In the genomic region with DNA sequence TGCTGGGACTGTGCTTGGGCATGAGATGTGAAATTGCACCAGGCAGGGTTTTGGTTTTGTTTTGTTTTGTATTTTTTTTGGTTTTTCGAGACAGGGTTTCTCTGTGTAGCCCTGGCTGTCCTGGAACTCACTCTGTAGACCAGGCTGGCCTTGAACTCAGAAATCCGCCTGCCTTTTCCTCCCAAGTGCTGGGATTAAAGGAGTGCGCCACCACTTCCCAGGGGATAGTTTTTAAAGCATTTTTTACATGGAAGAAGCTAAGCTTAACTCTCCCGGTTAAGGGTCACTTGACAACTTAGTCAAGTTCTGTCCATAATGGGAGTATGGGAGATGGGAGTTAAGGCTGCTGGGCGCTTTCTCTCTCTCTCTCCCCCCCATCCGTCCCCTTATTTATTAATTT, we compare ENCODE assay signal across 9 mouse cellular contexts. TPM values are rescaled to one million over a fixed set of nuclear protein-coding genes. Genes with fewer than 3 reads are reported as not detected.
DNase-seq lines count a peak whose midpoint lies in the region; ATAC-seq and TF ChIP-seq lines count a peak whose summit lies in the region.
"Had no signal": no experiment of that assay in that cellular context is flagged by ENCODE, and none has a peak within 500 bp of the region (broad histone marks: within the 10 kb centered on the region; RNA-seq: fewer than 3 reads in every experiment).

No protein-coding gene starts in this region.

- 71% methylated on average over 6 of the region's 6 CpGs for WGBS in kidney, embryonic 15.5 days
- WGBS in kidney, adult 2 months, result 87% methylated on average over 6 of the region's 6 CpGs
- 62% methylated on average over 6 of the region's 6 CpGs for WGBS in embryonic facial prominence, embryonic 13.5 days
- WGBS in intestine, embryonic 16.5 days, result 76% methylated on average over 6 of the region's 6 CpGs
- WGBS in midbrain, embryonic 16.5 days, result 58% methylated on average over 6 of the region's 6 CpGs

- H3K27ac ChIP-seq in kidney, embryonic 15.5 days, result peak overlapping the region; percentile 91; the same call in 1 of the 2 replicates
- H3K27ac ChIP-seq in kidney, adult 2 months (ENCODE audit: insufficient read depth, low read depth, low read length), result no peak overlapping the region
- no peak overlapping the region for H3K27ac ChIP-seq in embryonic facial prominence, embryonic 13.5 days
- no peak overlapping the region for H3K27ac ChIP-seq in intestine, embryonic 16.5 days (ENCODE audit: low read length)
- H3K27ac ChIP-seq in midbrain, embryonic 16.5 days (ENCODE audit: low read length), result peak overlapping the region; percentile 86; the same call in 1 of the 2 replicates

- no peaks in the 10 kb centered on the region for H3K27me3 ChIP-seq in kidney, embryonic 15.5 days
- H3K27me3 ChIP-seq in kidney, adult 2 months (replicated peaks; ENCODE audit: control insufficient read depth, insufficient read depth, low read length), result no peaks in the 10 kb centered on the region
- no peaks in the 10 kb centered on the region for H3K27me3 ChIP-seq in embryonic facial prominence, embryonic 13.5 days
- no peaks in the 10 kb centered on the region for H3K27me3 ChIP-seq in intestine, embryonic 16.5 days (replicated peaks; ENCODE audit: control insufficient read depth, insufficient read depth, low read length)
- no peaks in the 10 kb centered on the region for H3K27me3 ChIP-seq in midbrain, embryonic 16.5 days (ENCODE audit: control insufficient read depth, insufficient read depth, low read depth, low read length)

- ATAC-seq in kidney, embryonic 15.5 days (replicated peaks; ENCODE audit: low FRiP score), result no peak
- no peak for ATAC-seq in embryonic facial prominence, embryonic 13.5 days (ENCODE audit: insufficient number of reproducible peaks, insufficient read depth, low FRiP score, low TSS enrichment, low read depth)
- ATAC-seq in intestine, embryonic 16.5 days, result no peak
- ATAC-seq in midbrain, embryonic 16.5 days, result no peak

- no peaks in the 10 kb centered on the region for H3K36me3 ChIP-seq in kidney, embryonic 15.5 days
- no peaks in the 10 kb centered on the region for H3K36me3 ChIP-seq in kidney, adult 2 months (ENCODE audit: control insufficient read depth, insufficient read depth, low read length)
- H3K36me3 ChIP-seq in embryonic facial prominence, embryonic 13.5 days, result peaks cover 5% of the 10 kb centered on the region
- H3K36me3 ChIP-seq in intestine, embryonic 16.5 days (ENCODE audit: control insufficient read depth, insufficient read depth, low read length), result no peaks in the 10 kb centered on the region
- H3K36me3 ChIP-seq in midbrain, embryonic 16.5 days (ENCODE audit: control insufficient read depth, insufficient read depth, low read length), result no peaks in the 10 kb centered on the region

- no peak for TF ChIP-seq POLR2A in kidney, adult 2 months (IDR thresholded peaks at IDR 0.05; ENCODE audit: low read depth, low read length)

- peak overlapping the region; percentile 87 for H3K4me2 ChIP-seq in kidney, embryonic 15.5 days
- H3K4me2 ChIP-seq in embryonic facial prominence, embryonic 13.5 days, result peak overlapping the region; percentile 88
- no peak overlapping the region for H3K4me2 ChIP-seq in intestine, embryonic 16.5 days (ENCODE audit: low read depth, low read length)
- peak overlapping the region; percentile 73 for H3K4me2 ChIP-seq in midbrain, embryonic 16.5 days (ENCODE audit: low read length)

- DNase-seq in kidney, adult 2 months, result no peak
- no peak for DNase-seq in cerebellum, adult 9-10 months
- no peak for DNase-seq in testis, postnatal 10 days (ENCODE audit: low spot score)
- no peak for DNase-seq in layer of hippocampus, postnatal 36 days

- peaks cover 48% of the 10 kb centered on the region for H3K4me1 ChIP-seq in kidney, embryonic 15.5 days
- peaks cover 25% of the 10 kb centered on the region for H3K4me1 ChIP-seq in kidney, adult 2 months (ENCODE audit: control insufficient read depth, insufficient read depth, low read length)
- H3K4me1 ChIP-seq in embryonic facial prominence, embryonic 13.5 days, result peaks cover 32% of the 10 kb centered on the region
- H3K4me1 ChIP-seq in intestine, embryonic 16.5 days (ENCODE audit: control insufficient read depth, insufficient read depth, low read length), result peaks cover 27% of the 10 kb centered on the region
- H3K4me1 ChIP-seq in midbrain, embryonic 16.5 days (ENCODE audit: control insufficient read depth, insufficient read depth, low read length), result peaks cover 20% of the 10 kb centered on the region

- H3K4me3 ChIP-seq in kidney, embryonic 15.5 days (replicated peaks), result peak overlapping the region; percentile 80
- H3K4me3 ChIP-seq in kidney, adult 2 months (ENCODE audit: insufficient read depth, low read depth, low read length), result no peak overlapping the region
- peak overlapping the region; percentile 88 for H3K4me3 ChIP-seq in embryonic facial prominence, embryonic 13.5 days
- no peak overlapping the region for H3K4me3 ChIP-seq in intestine, embryonic 16.5 days (ENCODE audit: low read length)
- peak overlapping the region; percentile 63 for H3K4me3 ChIP-seq in midbrain, embryonic 16.5 days (ENCODE audit: low read depth, low read length)

- H3K9me3 ChIP-seq in kidney, embryonic 15.5 days (replicated peaks), result no peaks in the 10 kb centered on the region
- no peaks in the 10 kb centered on the region for H3K9me3 ChIP-seq in embryonic facial prominence, embryonic 13.5 days
- no peaks in the 10 kb centered on the region for H3K9me3 ChIP-seq in intestine, embryonic 16.5 days (ENCODE audit: control insufficient read depth, low read length)
- H3K9me3 ChIP-seq in midbrain, embryonic 16.5 days (replicated peaks; ENCODE audit: control insufficient read depth, low read length, poor library complexity, severe bottlenecking), result no peaks in the 10 kb centered on the region

- no peak for TF ChIP-seq CTCF in kidney, adult 2 months (conservative IDR thresholded peaks at IDR 0.05; ENCODE audit: insufficient read depth, insufficient read length, low read depth, low read length)

- H3K9ac ChIP-seq in kidney, embryonic 15.5 days, result peak overlapping the region; percentile 95; the same call in 1 of the 2 replicates
- H3K9ac ChIP-seq in embryonic facial prominence, embryonic 13.5 days, result peak overlapping the region; percentile 98
- H3K9ac ChIP-seq in intestine, embryonic 16.5 days (ENCODE audit: low read depth, low read length), result peak overlapping the region; percentile 99; the same call in 1 of the 2 replicates
- H3K9ac ChIP-seq in midbrain, embryonic 16.5 days (ENCODE audit: low read depth, low read length), result peak overlapping the region; percentile 90; the same call in 1 of the 2 replicates

RNA-seq across cellular contexts. Expression of gene Cers2, which starts 0.5 kb away (rescaled TPM):
- 169 and 181 TPM in 2 replicates for polyA plus RNA-seq in kidney, embryonic 15.5 days (2015; fragmentation: Nextera tagmentation; extraction: Ambion mirVana)
- polyA plus RNA-seq in kidney, adult 2 months (2012; rRNA removed), result 143 and 173 TPM in 2 replicates
- 168 and 170 TPM in 2 replicates for polyA plus RNA-seq in embryonic facial prominence, embryonic 13.5 days (2015; fragmentation: Nextera tagmentation; extraction: Ambion mirVana)
- 165 and 168 TPM in 2 replicates for polyA plus RNA-seq in intestine, embryonic 16.5 days (2015; fragmentation: Nextera tagmentation; extraction: Ambion mirVana)
- 89.6 and 101 TPM in 2 replicates for polyA plus RNA-seq in midbrain, embryonic 16.5 days (2015; fragmentation: Nextera tagmentation; extraction: Ambion mirVana)
- 10 to 100 TPM; 59.4 to 62.9 TPM for total RNA-seq in layer of hippocampus, postnatal 36 days (2021)

RNA-seq across cellular contexts. Expression of gene Anxa9, which starts 7.1 kb away (rescaled TPM):
- 6.2 and 6.5 TPM in 2 replicates for polyA plus RNA-seq in kidney, embryonic 15.5 days (2015; fragmentation: Nextera tagmentation; extraction: Ambion mirVana)
- polyA plus RNA-seq in kidney, adult 2 months (2012; rRNA removed), result 5.6 and 6.3 TPM in 2 replicates
- 1.7 and 2.4 TPM in 2 replicates for polyA plus RNA-seq in embryonic facial prominence, embryonic 13.5 days (2015; fragmentation: Nextera tagmentation; extraction: Ambion mirVana)
- 1.9 and 2.0 TPM in 2 replicates for polyA plus RNA-seq in intestine, embryonic 16.5 days (2015; fragmentation: Nextera tagmentation; extraction: Ambion mirVana)
- polyA plus RNA-seq in midbrain, embryonic 16.5 days (2015; fragmentation: Nextera tagmentation; extraction: Ambion mirVana), result 0.23 and 0.34 TPM in 2 replicates
- total RNA-seq in layer of hippocampus, postnatal 36 days (2021), result 1 to 10 TPM in 1 of 2 experiments, under 1 TPM in 1; 0.94 to 1.4 TPM
- total RNA-seq: gastrocnemius, adult 8-10 months had no signal

RNA-seq across cellular contexts. Expression of gene Prune1, which starts 32.2 kb away (rescaled TPM):
- polyA plus RNA-seq in kidney, embryonic 15.5 days (2015; fragmentation: Nextera tagmentation; extraction: Ambion mirVana), result 21.6 and 22.5 TPM in 2 replicates
- polyA plus RNA-seq in kidney, adult 2 months (2012; rRNA removed), result 25.6 and 27.0 TPM in 2 replicates
- 21.6 and 23.5 TPM in 2 replicates for polyA plus RNA-seq in embryonic facial prominence, embryonic 13.5 days (2015; fragmentation: Nextera tagmentation; extraction: Ambion mirVana)
- 15.0 and 16.1 TPM in 2 replicates for polyA plus RNA-seq in intestine, embryonic 16.5 days (2015; fragmentation: Nextera tagmentation; extraction: Ambion mirVana)
- 81.4 and 84.3 TPM in 2 replicates for polyA plus RNA-seq in midbrain, embryonic 16.5 days (2015; fragmentation: Nextera tagmentation; extraction: Ambion mirVana)
- 10 to 100 TPM; 19.8 to 22.2 TPM for total RNA-seq in layer of hippocampus, postnatal 36 days (2021)

RNA-seq across cellular contexts. Expression of gene Mindy1, which starts 32.9 kb away (rescaled TPM):
- polyA plus RNA-seq in kidney, embryonic 15.5 days (2015; fragmentation: Nextera tagmentation; extraction: Ambion mirVana), result 39.2 and 46.2 TPM in 2 replicates
- polyA plus RNA-seq in kidney, adult 2 months (2012; rRNA removed), result 120 and 155 TPM in 2 replicates
- polyA plus RNA-seq in embryonic facial prominence, embryonic 13.5 days (2015; fragmentation: Nextera tagmentation; extraction: Ambion mirVana), result 41.4 and 42.9 TPM in 2 replicates
- 39.8 and 41.4 TPM in 2 replicates for polyA plus RNA-seq in intestine, embryonic 16.5 days (2015; fragmentation: Nextera tagmentation; extraction: Ambion mirVana)
- 42.3 and 42.5 TPM in 2 replicates for polyA plus RNA-seq in midbrain, embryonic 16.5 days (2015; fragmentation: Nextera tagmentation; extraction: Ambion mirVana)
- total RNA-seq in layer of hippocampus, postnatal 36 days (2021), result 10 to 100 TPM; 19.3 to 19.4 TPM

RNA-seq across cellular contexts. Expression of gene Setdb1, which starts 42.9 kb away (rescaled TPM):
- polyA plus RNA-seq in kidney, embryonic 15.5 days (2015; fragmentation: Nextera tagmentation; extraction: Ambion mirVana), result 42.6 and 45.2 TPM in 2 replicates
- polyA plus RNA-seq in kidney, adult 2 months (2012; rRNA removed), result 11.4 and 11.6 TPM in 2 replicates
- 49.8 and 51.5 TPM in 2 replicates for polyA plus RNA-seq in embryonic facial prominence, embryonic 13.5 days (2015; fragmentation: Nextera tagmentation; extraction: Ambion mirVana)
- polyA plus RNA-seq in intestine, embryonic 16.5 days (2015; fragmentation: Nextera tagmentation; extraction: Ambion mirVana), result 24.6 and 24.8 TPM in 2 replicates
- polyA plus RNA-seq in midbrain, embryonic 16.5 days (2015; fragmentation: Nextera tagmentation; extraction: Ambion mirVana), result 42.3 and 43.3 TPM in 2 replicates
- 10 to 100 TPM; 36.0 to 40.2 TPM for total RNA-seq in layer of hippocampus, postnatal 36 days (2021)

Comparison
In these comparisons a context has a peak if more than half of its experiments do, and no peak if none do; other contexts are left out.
1. H3K27ac ChIP-seq: peak in kidney, embryonic 15.5 days (single experiment) and midbrain, embryonic 16.5 days (single experiment); none in kidney, adult 2 months (single experiment), embryonic facial prominence, embryonic 13.5 days (single experiment) and intestine, embryonic 16.5 days (single experiment).
2. H3K4me3 ChIP-seq: peak in kidney, embryonic 15.5 days (single experiment), embryonic facial prominence, embryonic 13.5 days (single experiment) and midbrain, embryonic 16.5 days (single experiment); none in kidney, adult 2 months (single experiment) and intestine, embryonic 16.5 days (single experiment).
3. Peak in every context shown above with its lines, with median percentiles within 50 percentile points of each other: H3K9ac ChIP-seq.